Mouse (Mus musculus) heart, postnatal 0 days (tissue): ENCODE results near the gene Stx8.

ENCODE experiments used
- CTCF ChIP-seq: IDR thresholded peaks from 2 replicates; pipeline ENCODE4 v1.5.1; 2016; ENCODE audit warnings: antibody characterized with exemption, control low read depth, low read depth
- EP300 ChIP-seq: IDR thresholded peaks from 2 replicates; pipeline ENCODE4 v1.6.1; 2016; ENCODE audit warnings: antibody characterized with exemption, low read depth

DNA sequence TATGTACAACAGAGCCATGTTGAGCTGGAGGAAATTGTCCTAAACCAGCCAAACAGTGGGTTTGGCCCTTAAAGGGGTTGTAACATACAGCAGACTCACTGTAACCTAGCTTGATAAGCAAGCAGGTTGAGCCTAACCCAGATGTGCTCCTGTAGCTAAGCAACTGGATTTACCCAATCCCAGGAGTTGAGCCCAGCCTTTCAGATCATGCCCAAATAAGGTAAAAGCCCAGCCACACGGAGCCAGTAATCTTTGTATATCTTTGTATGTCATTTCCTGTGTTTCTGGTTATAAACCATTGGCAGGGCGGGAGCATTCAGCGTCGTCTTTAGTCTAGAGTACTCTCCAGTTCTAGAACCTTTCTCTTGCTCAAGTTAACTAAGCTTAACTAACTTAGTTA is 210.6 kb downstream of the Stx8 start:
- TF ChIP-seq CTCF (no peak), EP300 (no peak)
